Mouse (Mus musculus) frontal cortex, postnatal 25 days (tissue): ENCODE measurements around the gene D330020A13Rik.

Experiments
- DNase-seq, 2 experiments: peaks; one replicate each; pipeline ENCODE4 v3.0.0; 2022; ENCODE audit warnings: low spot score in 2 of 2

D330020A13Rik gene

GRCm38 (mm10) chr6:120301137-120301536 is 7.0 kb downstream of the D330020A13Rik start:
- DNase-seq: peak in 1 of 2 experiments; percentile 7

GRCm38 (mm10) chr6:120302755-120303316 is 8.7 kb downstream of the D330020A13Rik start:
- no peak for DNase-seq

- no peak for DNase-seq
Measured at GRCm38 (mm10) chr6:120306859-120307594, 12.9 kb downstream of the D330020A13Rik start.

GRCm38 (mm10) chr6:120309338-120309737 is 15.2 kb downstream of the D330020A13Rik start:
- DNase-seq: no peak

GRCm38 (mm10) chr6:120309787-120310186 is 15.6 kb downstream of the D330020A13Rik start:
- no peak for DNase-seq

- no peak for DNase-seq
Measured at GRCm38 (mm10) chr6:120312443-120312842, 18.3 kb downstream of the D330020A13Rik start.

- no peak for DNase-seq
Measured at GRCm38 (mm10) chr6:120318303-120318940, 24.3 kb downstream of the D330020A13Rik start.

GRCm38 (mm10) chr6:120319129-120319528 is 25.0 kb downstream of the D330020A13Rik start:
- DNase-seq: no peak

- no peak for DNase-seq
Measured at GRCm38 (mm10) chr6:120320369-120320768, 26.2 kb downstream of the D330020A13Rik start.

GRCm38 (mm10) chr6:120324295-120324927 is 30.2 kb downstream of the D330020A13Rik start:
- DNase-seq: peak; percentile 39 to 61

- no peak for DNase-seq
Measured at GRCm38 (mm10) chr6:120332351-120332750, 38.2 kb downstream of the D330020A13Rik start.

- DNase-seq: no peak
Measured at GRCm38 (mm10) chr6:120343992-120344391, 49.8 kb downstream of the D330020A13Rik start.
